Mouse (Mus musculus) ES-Bruce4 (cell line): ENCODE results near the gene Map1b.

Experiments used
- CTCF ChIP-seq: IDR thresholded peaks from one replicate; pipeline ENCODE4 v1.8.1; 2011; ENCODE audit warnings: low read depth, low read length
- POLR2A ChIP-seq: IDR thresholded peaks from one replicate; pipeline ENCODE4 v1.8.1; 2011; ENCODE audit warnings: low read length; ENCODE audit not compliant: insufficient read depth

DNA sequence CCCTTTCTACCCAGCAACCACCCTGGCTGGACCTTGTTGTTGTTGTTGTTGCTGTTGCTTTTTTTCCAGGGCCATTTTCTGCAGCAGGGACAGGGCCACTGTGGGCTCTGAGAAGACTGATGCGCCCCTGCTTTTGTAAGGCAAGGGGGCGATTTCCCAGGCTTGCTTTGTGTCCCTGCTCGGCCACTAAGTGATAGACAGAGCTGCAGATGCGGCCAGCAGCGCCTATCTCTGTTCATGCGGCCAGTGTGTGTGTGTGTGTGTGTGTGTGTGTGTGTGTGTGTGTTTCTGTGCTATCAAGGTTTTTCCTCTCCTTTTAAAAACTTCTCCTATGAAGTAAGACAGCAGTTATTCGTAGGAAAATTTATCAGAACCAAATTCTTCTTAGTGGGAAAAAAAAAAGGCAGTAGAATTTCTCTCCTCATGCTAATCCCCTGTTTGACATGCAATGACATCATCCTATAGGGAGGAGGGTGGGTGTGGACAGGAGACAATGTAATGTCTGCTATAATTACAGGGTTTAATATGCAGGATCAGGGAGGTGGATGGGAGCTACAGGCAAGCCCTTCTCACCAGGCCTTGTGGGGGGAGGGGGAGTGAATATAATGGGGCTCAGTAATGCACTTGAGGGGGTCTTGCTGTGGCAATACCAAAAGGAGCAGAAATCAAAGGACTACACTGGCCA is 23.6 kb downstream of the Map1b start:
- TF ChIP-seq CTCF (no peak), POLR2A (no peak)
